Mouse (Mus musculus) brain, adult 10 weeks (tissue): Measurements from ENCODE around the gene Lbp. TPM values are rescaled to one million over a fixed set of nuclear protein-coding genes. Genes with fewer than 3 reads are reported as not detected.

Experiments
- polyA plus RNA-seq: library from polyadenylated mRNA; stranded (reverse); fragments of 350-450 nt; fragmentation: Illumina TruSeq; extraction: RNeasy Lipid Tissue Mini Kit (QIAGEN cat#74804); gene quantifications from one replicate; pipeline ENCODE4 v1.2.3, GENCODE M21; 2015; ENCODE audit warnings: low read depth, low replicate concordance

Lbp gene
- polyA plus RNA-seq, result 5.7 TPM

GRCm38 (mm10) chr2:158305948-158306695 lies at the start of gene Lbp:
TSS of gene Lbp (plus strand) at chr2:158306493.

GRCm38 (mm10) chr2:158258005-158258418 lies 48.3 kb upstream of the Lbp start, which contains the start of gene Bpi:
TSS of gene Bpi (plus strand) at chr2:158258094.

GRCm38 (mm10) chr2:158375443-158376122 lies 69.3 kb downstream of the Lbp start, which contains the start of gene Snhg11:
TSS of gene Snhg11 (plus strand) at chr2:158375638.

Other genes with a start within 250 kb of the Lbp start
- gene Tgm2, start 160.1 kb upstream of the Lbp start, polyA plus RNA-seq, result 9.7 TPM
- 3.4 TPM for gene D630003M21Rik, start 77.3 kb upstream of the Lbp start, polyA plus RNA-seq
- not detected for gene Bpi, start 48.4 kb upstream of the Lbp start, polyA plus RNA-seq
- 707 TPM for gene Snhg11, start 69.1 kb downstream of the Lbp start, polyA plus RNA-seq
- 52.7 TPM for gene Ralgapb, start 103.4 kb downstream of the Lbp start, polyA plus RNA-seq
- gene Adig, start 196.1 kb downstream of the Lbp start, polyA plus RNA-seq, result not detected
- gene Arhgap40, start 206.3 kb downstream of the Lbp start, polyA plus RNA-seq, result 0.91 TPM